Mouse (Mus musculus) neutrophil, adult 5-6 weeks (primary cell): Measurements from ENCODE around the gene Cfap70. TPM values are rescaled to one million over a fixed set of nuclear protein-coding genes. Genes with fewer than 3 reads are reported as not detected.

Experiments
- ATAC-seq: fragments of 151-379, 151-347 bp; 2 replicates; pipeline ENCODE4 v1.8.0; 2017; ENCODE audit warnings: mild to moderate bottlenecking, moderate TSS enrichment; ENCODE audit not compliant: insufficient number of reproducible peaks, poor library complexity, low FRiP score, severe bottlenecking; ENCODE audit errors: extremely low read depth
- total RNA-seq: library from RNA; stranded (forward); fragments of 200-1000 nt; gene quantifications from 2 replicates; pipeline ENCODE4 v1.2.3, GENCODE M21; 2017

Gene Cfap70
- total RNA-seq, 1 experiment from 2014 or later: not detected

GRCm38 (mm10) chr14:20368271-20368670 is 83.8 kb downstream of the Cfap70 start:
- no peak for ATAC-seq

- ATAC-seq: peak; percentile 84
Measured at GRCm38 (mm10) chr14:20363230-20363629, 88.8 kb downstream of the Cfap70 start.

- peak; percentile 99 for ATAC-seq
Measured at GRCm38 (mm10) chr14:20347991-20348541, 104.0 kb downstream of the Cfap70 start, which contains the start of the genes Ecd and Fam149b. Gene Ecd (minus strand): TSS chr14:20348121. Gene Fam149b (plus strand): TSS chr14:20348162.

GRCm38 (mm10) chr14:20347441-20347990 is 104.5 kb downstream of the Cfap70 start:
- no peak for ATAC-seq

GRCm38 (mm10) chr14:20345885-20346284 is 106.1 kb downstream of the Cfap70 start:
- ATAC-seq: no peak

Other genes with a start within 250 kb of the Cfap70 start
- gene Kcnk16, start 183.0 kb downstream of the Cfap70 start, total RNA-seq: not detected in 2 replicates
- gene Nudt13, start 157.5 kb downstream of the Cfap70 start, total RNA-seq: 9.5 and 12.1 TPM in 2 replicates
- gene Ecd, start 104.1 kb downstream of the Cfap70 start, total RNA-seq: 35.0 and 35.8 TPM in 2 replicates
- gene Fam149b, start 104.1 kb downstream of the Cfap70 start, total RNA-seq: 58.0 and 59.8 TPM in 2 replicates
- 179 and 180 TPM in 2 replicates for gene Dnajc9, start 63.3 kb downstream of the Cfap70 start, total RNA-seq
- gene Mrps16, start 58.6 kb downstream of the Cfap70 start, total RNA-seq: 23.1 and 30.7 TPM in 2 replicates
- gene Anxa7, start 27.9 kb upstream of the Cfap70 start, total RNA-seq: 83.6 and 84.7 TPM in 2 replicates
- 2.9 and 3.7 TPM in 2 replicates for gene Mss51, start 44.7 kb upstream of the Cfap70 start, total RNA-seq
- gene Ppp3cb, start 94.3 kb upstream of the Cfap70 start, total RNA-seq: 88.2 and 88.3 TPM in 2 replicates
- 3.2 and 4.5 TPM in 2 replicates for gene Usp54, start 188.8 kb upstream of the Cfap70 start, total RNA-seq
- not detected in 2 replicates for gene Myoz1, start 204.3 kb upstream of the Cfap70 start, total RNA-seq
- 0.12 TPM in 1 of 2 replicates, not detected in the other for gene Synpo2l, start 216.1 kb upstream of the Cfap70 start, total RNA-seq
- 188 and 209 TPM in 2 replicates for gene Sec24c, start 222.1 kb upstream of the Cfap70 start, total RNA-seq
- gene Fut11, start 242.7 kb upstream of the Cfap70 start, total RNA-seq: 5.6 and 5.7 TPM in 2 replicates